Mouse (Mus musculus) cerebellum, adult 8-10 months (tissue): Measurements from ENCODE around the gene Hoxa4.

Experiments used
- DNase-seq: peaks from one replicate; pipeline ENCODE4 v3.0.0; 2022

The Hoxa4 gene

DNA sequence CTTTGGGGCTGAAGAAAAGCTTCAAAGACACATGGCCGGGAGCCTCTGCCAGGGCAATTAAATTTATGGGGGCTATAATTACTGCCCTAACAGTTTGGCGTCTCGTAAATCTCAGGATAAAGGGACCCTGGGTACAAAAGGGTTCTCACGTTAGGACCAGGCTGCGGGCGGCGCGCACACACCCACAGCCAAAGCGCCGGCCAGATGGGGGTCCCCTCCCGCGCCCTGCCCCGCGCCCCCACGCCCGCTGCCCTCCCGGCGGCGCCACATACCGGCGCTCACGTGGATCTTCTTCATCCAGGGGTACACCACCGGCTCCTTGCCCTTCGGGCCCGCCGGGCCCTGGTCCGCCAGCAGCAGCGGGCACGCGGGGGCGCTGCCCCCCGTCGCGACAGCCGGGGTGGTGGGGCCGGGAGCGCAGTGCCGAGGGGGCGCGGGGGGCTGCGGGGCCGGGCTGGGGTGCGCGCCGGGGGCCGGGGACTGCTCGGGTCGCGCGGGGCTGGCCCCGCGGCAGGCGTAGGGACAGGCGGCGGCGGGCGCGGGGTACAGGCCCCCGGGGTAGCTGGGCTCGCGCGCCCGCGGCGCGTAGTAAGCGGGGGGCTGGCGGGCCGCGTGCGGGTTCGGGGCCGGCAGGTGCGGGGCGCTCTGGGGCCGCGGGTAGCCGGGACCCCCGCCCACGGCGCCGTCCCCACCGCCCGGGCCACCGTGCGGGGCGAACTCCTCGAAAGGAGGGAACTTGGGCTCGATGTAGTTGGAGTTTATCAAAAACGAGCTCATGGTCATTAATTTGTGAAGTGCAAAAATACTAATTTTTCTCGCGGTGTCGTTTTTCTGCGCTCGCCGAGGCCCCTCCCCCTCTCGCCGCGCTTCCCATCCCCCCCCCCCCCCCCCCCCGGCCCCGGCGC is at the start of gene Hoxa4:
Gene Hoxa4, minus strand, starts transcription at position 848 of the 905 bp plus-strand sequence.
- no peak for DNase-seq

GRCm38 (mm10) chr6:52241001-52241621 is 49.6 kb upstream of the Hoxa4 start:
- no peak for DNase-seq

GRCm38 (mm10) chr6:52240389-52241000 is 48.9 kb upstream of the Hoxa4 start, which contains the start of gene Hoxa10:
Gene Hoxa10 (minus strand): TSS chr6:52240854.
- no peak for DNase-seq

DNA sequence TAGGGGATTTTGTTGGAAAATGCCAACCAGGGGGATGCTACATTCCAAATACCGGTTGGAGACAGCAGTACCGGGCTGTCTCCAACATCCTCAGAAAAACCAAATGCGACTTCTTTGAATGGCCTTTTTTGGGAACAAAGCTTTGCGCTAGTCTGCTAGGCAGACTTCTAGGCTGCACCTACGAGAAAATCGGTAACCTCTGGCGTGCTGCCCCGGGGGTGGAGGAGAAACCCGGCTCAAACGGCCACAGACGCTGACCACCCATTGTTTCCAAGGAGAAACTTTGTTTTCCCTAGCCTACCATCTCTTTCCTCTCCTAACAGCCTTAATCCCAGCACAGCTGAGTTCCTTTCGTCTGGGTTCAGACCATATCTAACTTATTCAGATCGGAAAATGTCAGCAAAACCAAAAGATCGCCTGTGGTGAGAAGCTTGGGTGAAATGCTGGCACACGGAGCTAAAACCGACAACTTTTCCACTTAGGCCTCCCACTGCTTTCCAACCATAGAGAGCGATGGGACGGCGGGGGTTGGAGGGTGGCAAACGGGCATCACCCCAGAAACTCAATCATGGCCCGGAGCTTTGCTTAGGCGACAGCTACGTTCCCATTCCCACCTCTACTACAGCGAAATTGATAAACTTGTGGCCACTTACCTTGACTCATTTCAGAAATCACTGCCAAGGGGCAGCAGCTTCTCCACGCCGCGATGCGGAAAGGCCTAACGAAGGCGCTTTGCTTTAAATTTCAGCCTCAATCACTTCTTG is 48.3 kb upstream of the Hoxa4 start:
- no peak for DNase-seq

DNA sequence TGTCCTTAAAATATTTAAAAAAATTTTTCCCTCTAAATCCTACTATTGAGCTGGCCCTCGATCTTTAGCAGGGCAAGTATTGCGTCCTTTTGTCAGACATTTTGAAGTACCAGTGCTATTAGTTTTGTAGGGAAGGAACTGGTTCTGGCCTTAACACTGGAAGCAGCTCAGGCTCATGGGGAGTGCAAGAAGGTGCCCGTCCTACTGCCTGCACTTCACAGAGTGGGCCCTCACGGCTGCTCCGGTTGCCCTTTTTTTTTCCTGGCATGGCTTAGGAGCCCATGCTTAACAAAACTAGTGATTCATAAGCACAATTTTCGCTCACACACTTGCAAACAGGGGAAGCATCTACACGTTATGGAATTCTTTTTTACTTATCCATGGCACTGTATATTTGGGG is 47.4 kb upstream of the Hoxa4 start:
- no peak for DNase-seq

- no peak for DNase-seq
These were observed 46.6 kb upstream of the Hoxa4 start for GRCm38 (mm10) chr6:52238155-52238545.

DNA sequence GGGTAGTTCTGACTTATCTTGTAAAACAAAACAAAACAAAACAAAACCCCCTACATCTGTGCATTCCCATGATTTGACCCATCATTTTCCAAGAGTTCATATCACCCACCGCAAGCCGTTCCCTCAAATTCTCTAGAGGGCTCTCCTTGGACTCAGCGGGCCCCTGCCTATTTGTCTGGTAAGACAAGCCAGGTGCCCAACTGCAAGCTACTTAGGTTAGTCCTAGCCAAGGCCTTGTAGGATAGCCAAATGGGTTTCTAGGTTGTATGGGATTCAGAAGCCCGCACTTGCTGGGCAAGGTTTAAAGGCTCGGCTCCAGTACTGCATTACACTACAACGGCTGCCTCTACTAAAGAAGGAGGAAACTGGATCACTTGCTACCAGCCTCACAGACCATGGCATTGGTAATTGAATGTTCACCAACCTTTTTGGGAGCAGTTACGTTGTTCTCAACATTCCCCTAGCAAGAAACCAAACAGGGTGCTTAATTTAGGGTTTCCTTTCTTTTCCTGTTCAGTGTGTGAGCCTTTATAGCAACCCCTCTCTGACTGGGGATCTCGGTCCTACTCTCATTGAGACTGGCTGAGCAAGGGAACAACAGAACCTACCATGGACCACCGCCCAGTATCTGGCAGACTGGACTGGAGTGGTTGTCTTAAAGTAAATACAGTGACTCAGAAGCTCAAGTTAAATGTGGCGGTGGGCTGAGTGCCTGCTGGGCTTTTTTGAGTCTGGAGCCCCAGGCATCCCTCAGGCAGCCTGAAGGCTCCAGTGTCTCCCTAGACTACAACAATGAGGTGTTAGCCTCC is 46.0 kb upstream of the Hoxa4 start:
- DNase-seq: no peak

DNA sequence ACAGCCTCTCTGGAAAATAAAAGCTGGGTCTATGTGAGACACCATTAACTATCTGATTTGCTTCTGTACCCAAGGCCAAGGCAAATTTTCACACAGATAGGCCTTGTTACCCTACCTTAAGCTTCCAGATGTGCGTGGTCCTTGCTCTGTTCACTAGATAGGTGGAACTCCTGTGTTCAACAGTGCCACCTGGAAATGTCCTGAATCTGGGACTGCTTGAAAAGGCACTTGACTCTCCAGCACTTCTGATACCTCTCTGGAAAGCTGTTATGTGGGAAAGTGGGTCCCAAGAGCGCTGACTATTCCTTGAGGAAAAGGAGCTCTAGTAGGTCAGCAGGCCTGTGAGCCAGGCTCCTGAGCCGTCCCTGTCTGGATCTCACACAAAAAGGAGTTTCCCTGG is 45.3 kb upstream of the Hoxa4 start:
- DNase-seq: no peak

DNA sequence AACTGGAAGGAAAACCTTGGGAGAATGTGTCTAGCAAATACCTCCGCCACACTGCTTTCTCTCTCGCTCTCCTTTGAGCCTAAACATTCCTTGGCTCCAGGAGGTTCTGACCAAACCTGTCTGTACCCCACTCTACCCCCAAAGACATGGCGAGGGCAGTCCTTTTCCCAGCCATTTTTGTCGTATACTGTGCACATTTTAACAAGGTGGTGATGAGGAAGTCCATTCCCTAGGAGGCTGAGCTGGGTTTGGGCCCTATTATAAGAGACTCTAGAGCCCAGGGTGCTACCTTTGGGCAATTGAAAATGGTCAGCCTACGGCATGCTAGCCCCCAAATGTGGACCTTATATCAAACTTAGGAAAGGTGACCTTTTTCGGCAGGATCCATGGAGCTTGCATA is 44.3 kb upstream of the Hoxa4 start:
- no peak for DNase-seq

GRCm38 (mm10) chr6:52235267-52235666 is 43.7 kb upstream of the Hoxa4 start:
- DNase-seq: no peak

- no peak for DNase-seq
These were observed 43.0 kb upstream of the Hoxa4 start for GRCm38 (mm10) chr6:52234428-52235140.

DNA sequence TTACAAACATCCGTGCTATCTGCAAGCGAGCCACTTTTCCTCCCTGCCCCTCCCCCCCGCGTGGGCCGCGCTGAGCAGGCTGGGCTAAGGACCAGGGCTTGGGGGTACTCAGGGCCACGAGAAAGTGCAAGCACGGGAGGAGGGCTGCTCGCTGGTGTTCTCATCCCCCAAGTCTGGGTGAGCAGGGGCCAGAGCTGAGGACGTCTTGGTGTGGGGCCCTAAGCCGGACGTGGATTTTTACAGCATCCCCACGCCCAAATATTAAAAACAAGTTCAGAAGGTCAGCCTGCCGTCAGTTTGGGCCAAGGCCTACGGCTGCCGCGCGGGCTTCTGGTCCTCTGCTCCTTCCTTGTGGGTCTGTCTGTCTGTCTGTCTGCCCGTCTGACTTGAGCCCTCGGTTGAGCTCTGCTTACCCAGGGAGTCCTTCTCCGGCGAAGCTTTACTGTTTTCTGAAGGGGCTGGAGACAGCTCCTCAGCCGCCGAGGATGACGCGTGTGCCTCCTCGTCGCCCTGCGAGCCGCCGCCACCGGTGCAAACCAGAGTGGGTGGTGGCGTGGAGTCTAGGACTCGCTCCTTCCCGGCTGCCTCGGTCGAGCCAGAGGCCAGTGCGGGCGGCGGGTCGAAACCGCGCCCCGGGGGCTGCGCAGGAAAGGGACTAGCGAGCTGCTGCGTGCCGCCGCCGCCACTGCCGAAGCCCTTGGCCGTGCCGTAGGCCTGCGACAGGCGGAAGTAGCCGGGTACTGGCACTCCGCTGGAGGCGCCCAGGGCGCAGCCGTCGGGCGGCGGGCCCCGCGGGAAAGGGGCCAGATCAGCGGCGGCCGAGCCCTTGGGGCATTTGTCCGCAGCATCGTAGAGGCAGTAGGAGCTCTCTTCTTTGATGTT is 42.2 kb upstream of the Hoxa4 start:
- no peak for DNase-seq

DNA sequence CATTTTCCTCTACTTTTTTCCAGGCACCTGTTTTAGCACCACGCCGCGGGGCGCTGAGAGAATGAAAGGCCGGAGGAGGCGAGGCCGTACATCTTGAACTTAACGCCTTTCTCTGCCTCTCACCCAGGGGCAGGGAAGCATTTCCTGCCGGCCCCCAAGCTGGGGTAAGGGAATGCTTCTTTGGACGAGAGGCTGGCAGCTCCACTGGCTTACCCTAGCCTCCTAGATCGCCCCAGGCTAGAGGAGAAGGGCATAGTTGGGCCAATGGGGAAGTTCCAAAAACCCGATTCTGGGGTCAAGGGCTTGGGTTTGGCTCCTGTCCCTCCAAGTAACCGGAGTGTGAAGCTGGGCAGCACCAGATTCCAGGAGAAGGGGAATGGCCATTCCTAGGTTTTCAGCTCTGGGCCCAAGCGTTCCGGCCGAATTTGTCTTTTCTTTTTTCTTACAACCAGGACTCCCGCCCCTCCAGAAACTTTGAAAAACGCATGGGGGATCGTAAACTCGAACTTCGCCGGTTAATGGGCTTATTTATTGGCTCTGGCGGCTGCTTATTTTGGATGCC is 41.5 kb upstream of the Hoxa4 start:
- no peak for DNase-seq

DNA sequence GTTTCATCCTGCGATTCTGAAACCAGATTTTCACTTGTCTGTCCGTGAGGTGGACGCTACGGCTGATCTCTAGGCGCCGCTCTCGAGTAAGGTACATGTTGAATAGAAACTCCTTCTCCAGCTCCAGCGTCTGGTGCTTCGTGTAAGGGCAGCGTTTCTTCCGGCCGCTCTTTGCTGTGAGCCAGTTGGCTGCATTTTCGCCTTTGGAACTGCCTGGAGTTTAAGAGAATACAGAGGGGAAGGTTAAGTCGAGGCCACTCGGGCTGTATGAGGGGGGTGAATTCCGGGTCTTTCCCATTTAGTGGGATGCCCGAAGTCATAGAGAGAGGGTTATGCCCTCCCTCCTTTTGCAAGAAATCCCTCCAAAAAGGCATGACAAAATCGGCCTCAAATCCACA is 41.0 kb upstream of the Hoxa4 start:
- no peak for DNase-seq

- DNase-seq: no peak
These were observed 40.5 kb upstream of the Hoxa4 start for GRCm38 (mm10) chr6:52231885-52232567.

DNA sequence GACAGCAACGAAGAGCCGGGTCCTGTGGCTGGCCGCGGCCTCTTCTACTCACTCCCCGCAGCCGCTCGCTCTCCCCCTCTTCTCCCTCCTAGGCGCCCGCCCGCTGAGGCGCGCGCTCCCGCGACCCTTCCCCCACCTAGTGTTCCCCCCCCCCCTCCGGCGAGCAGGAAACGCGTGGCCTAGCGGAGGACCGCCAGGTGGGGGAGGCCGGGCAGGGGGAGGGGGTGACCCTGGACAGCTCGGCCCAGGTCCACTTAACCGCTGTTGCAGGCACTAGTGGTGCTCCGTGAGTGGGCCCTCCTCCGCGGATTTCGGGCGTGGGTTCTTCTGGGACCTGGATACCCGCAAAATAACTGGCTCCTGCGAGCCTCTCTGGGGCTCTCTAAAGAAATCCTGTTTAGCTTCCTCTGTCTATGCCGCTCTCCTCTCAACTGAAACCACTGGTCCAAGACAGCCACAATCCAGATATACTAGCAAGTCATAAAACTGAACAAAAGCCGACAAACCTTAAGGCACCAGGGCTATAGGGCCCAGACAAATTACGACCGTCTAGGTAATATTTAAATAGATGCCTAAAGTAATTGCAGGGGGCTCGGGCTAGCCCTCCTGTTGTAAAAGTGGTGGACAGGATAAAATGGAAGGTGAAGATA is 39.1 kb upstream of the Hoxa4 start, which contains the start of gene Hoxa9:
Gene Hoxa9, minus strand, starts transcription at position 574 of the 650 bp plus-strand sequence.
- no peak for DNase-seq

DNA sequence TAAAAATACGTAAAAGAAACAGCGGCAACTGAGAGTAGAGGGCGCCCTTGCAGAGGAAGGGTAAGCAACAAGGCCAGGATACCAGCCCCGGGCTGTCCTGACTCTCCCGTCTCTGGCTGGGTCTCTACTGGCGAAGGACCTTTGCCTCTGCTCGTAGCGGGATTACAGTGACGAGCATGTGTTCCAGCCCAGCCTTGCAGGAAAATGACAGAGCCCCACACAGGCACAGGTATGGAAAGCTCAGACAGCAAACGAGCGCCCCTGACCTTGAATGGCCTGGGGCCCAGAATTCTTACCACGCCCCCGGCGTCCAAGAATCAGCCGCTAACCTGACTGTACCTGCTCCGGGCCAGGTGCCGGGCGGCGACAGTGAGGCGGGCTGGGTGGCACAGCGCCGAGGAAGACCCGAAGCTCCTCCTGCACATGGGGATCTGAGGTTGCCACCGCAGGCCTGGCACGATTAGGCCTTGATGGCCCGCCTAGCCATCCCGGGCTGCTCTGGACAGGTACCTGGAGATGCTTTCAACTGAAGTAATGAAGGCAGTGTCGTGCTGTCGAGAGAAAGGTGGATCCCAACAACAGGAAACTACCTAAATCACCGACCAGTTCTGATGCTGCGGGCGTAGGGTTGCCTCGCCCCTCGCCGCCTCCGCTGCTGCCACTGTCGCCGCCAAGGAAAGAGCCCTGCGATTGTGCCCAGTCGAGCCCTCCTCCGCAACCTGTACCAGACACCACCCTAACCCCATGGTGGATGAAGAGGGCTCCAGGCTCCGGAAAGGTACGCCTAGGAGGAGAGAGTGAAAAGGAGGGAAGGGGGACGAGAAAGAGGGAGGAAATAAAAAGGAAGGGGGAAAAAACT is 38.2 kb upstream of the Hoxa4 start:
- no peak for DNase-seq
